Mouse (Mus musculus) neural tube, embryonic 10.5 days (tissue): ENCODE results near the gene Mrtfb.

ENCODE experiments used
- DNase-seq: peaks from one replicate; pipeline ENCODE4 v3.0.0-alpha.2; 2017; ENCODE audit warnings: low spot score; ENCODE audit errors: extremely low spot score

Gene Mrtfb

DNA sequence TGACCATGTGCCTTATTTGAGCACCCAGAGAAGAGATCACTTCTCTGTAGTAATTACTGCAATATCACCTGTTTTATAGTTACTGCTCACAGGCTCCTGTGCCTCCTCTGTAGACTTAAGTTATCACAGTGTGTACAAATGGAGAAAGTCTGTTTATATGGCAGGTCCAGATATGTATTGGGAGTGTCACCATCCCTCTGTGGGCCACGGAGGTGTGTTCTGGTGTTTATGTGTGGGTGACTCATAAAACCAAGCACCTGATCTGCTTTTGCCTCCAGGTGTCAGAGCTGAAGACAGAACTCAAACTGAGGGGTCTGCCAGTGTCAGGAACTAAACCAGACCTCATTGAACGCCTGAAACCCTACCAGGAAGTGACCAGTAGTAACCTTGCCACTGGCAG lies 144.1 kb downstream of the Mrtfb start:
- no peak for DNase-seq

DNA sequence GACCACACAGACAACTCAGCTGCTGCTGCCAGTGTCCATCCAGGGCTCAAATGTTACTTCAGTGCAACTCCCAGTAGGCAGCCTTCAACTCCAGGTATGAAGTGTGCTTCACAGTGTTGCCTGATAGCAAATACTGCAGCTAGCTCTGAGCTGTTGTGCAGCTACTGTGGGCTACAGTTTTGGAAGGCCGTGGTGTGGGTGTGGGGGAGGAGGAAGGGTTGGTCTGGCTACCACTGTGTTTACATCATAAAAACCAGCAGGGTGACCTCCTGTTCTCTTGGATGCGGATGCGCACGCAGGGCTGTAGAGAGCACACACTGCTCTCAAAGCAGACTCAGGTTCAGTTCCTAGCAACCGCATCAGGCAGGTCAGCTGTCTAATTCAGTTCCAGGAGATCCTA lies 145.3 kb downstream of the Mrtfb start:
- DNase-seq, result no peak

- no peak for DNase-seq
These were observed 148.4 kb downstream of the Mrtfb start for GRCm38 (mm10) chr16:13404656-13405055.

DNA sequence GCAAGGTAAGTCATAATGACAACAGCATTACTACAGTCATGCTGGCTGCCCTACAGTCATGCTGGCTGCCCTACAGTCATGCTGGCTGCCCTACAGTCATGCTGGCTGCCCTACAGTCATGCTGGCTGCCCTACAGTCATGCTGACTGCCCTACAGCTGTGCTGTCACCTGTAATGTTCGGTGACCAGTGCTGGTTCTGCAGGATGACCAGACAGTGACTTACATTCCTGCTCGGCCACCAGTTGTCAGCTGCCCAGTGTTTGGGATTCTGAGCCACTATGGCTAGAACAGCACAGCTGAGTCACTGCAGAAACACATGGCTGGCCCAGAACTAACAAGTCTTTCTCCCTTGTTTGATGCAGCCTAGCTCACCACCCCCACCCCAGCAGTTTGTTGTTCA lies 149.1 kb downstream of the Mrtfb start:
- DNase-seq, result no peak

GRCm38 (mm10) chr16:13409530-13410163 lies 153.4 kb downstream of the Mrtfb start:
- DNase-seq, result no peak

DNA sequence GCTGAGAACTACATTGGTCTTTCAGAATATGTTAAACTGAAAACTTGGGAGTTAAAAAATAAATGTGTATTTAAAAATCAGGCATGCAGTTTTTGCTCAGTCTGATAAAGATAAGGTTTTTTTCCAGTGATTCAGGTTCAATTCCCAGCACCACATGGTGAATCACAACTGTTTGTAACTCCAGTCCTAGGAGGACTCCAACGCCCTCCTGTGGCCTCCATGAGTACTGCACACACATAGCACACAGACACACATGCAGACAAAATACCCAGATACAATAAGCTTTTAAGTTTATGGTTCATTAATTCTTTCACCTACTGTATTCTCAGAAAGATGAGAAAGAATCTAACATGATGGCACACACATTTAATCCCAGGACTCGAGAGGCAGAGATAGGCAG lies 154.5 kb downstream of the Mrtfb start:
- DNase-seq, result no peak

DNA sequence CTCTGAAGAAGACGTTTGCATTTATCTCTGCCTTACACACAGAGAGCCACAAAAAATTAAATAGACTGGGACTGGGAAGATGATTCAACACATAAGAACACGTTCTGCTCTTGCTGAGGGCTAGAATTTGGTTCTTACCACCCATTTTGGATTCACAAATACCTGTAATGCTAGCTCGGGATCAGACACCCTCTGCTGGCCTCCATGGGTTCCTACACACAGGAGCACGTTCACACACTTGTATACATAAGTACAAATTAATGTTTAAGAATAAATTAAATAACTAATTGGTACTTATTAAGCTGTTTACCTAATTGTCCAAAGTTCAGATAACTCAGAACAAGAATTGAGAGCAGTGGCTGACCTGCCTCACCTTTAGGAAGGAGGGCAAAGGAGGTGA lies 155.2 kb downstream of the Mrtfb start:
- DNase-seq, result no peak

DNA sequence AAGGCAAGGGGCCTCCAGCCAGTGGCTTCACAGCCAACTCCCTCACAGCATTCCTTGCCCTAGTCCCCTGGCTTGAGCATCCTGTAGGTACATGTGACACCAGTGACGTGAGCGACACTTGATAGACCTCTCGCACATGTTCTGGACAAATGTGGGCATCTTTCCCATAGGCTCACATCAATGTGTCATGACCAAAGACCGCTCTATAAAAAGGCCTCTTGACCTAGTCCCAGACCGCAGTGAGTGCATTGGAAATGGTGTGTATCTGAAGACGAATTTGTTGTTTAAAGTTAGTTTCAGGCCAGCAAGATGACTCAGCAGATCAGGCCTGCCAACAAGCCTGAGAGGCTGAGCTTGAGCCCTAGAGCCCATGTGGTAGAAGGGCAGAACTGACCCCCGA lies 158.3 kb downstream of the Mrtfb start:
- DNase-seq, result no peak

- no peak for DNase-seq
These were observed 158.7 kb downstream of the Mrtfb start for GRCm38 (mm10) chr16:13414972-13415371.

DNA sequence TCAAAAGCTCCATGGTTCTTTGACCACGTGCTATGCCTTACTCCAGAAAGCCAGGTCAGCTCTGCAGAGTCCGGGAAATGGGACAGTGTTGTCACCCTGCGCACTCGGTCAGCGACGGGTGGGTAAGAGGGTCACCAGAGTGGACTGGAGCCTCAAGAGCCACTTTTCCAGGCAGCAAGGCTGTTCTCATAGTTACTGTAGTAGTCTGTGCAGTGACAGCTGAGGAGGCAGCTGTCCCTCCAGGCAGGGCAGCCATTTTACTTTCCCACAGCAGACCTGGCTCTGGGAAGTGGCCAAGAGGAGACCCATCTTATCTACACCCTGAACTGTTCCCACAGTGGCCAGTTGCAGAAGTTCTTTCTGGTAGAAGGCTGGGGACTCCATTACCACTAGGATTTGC lies 159.2 kb downstream of the Mrtfb start:
- DNase-seq, result no peak

DNA sequence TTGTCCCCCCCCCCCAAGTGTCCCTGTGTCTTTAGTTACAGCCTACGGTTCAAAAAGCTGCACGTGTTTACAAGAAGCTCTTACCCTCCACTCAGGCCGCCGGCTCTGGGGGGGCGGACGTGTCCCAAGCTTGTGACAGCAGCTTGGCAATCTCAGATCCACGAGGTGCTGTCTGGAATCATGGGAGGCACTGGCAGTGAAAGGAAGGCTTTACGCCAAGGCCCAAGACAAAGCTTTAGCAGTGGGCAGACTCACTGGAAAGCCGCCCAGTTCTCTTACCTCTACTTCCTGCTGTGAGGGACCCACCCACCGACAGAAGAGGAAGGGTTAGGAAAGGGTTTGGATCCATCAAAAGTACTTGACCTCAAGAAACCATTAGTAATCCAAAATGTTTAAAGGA lies 160.2 kb downstream of the Mrtfb start:
- no peak for DNase-seq

DNA sequence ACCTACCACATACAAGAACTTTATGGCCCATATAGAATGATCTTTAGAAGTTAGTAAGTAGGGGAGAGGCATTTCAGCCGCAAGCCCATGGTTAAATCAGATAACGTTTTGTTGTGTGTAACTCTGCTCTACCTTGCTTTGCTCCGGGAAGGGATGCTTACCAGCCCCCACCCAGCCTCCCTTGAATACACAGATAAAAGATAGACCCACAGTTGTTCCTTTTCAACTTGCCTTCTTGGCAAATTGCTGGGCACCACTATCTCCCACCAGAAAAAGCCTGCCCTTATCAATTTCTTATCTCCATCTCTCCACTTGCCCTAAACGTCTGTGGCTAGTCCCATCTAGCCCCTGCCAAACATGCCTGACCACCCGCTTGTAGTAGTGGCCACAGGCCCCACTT lies 161.6 kb downstream of the Mrtfb start:
- no peak for DNase-seq

DNA sequence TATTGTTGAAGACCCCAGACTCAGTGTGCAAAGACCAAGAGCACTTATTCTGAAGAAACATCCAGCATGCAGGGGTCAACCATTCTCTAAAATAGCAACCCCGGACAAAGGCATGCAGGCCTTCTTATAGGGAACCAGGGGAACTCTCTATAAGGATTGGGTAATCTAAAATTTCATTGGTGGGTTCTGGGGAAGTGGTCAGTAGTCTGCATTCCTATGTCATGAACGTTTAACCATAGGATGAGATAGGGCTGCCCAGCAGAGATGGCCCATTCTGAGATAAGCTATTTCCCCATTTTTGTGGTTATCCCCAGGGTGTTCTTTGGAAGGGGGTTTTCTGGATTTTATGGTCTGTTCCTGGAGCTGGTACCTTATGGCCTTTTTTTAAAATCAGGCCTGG lies 163.5 kb downstream of the Mrtfb start:
- DNase-seq, result no peak

DNA sequence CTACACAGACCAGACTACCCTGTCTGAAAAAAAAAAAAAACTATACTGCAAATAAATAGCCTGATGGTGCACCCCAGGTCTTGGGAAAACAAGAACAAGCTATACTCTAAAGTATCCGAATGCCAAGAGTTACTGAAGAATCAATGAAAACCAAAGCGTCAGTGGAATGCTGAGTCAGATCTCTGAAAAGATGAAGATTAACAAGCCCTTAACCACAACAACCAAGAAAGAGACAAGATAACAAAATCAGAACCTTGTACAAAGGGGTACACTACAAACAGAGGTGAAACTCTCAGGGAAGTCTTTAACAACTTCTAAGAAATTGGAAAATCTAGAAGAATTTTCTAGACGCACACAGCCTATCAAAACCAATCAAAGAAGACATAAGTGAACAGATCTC lies 166.2 kb downstream of the Mrtfb start:
- DNase-seq, result no peak

DNA sequence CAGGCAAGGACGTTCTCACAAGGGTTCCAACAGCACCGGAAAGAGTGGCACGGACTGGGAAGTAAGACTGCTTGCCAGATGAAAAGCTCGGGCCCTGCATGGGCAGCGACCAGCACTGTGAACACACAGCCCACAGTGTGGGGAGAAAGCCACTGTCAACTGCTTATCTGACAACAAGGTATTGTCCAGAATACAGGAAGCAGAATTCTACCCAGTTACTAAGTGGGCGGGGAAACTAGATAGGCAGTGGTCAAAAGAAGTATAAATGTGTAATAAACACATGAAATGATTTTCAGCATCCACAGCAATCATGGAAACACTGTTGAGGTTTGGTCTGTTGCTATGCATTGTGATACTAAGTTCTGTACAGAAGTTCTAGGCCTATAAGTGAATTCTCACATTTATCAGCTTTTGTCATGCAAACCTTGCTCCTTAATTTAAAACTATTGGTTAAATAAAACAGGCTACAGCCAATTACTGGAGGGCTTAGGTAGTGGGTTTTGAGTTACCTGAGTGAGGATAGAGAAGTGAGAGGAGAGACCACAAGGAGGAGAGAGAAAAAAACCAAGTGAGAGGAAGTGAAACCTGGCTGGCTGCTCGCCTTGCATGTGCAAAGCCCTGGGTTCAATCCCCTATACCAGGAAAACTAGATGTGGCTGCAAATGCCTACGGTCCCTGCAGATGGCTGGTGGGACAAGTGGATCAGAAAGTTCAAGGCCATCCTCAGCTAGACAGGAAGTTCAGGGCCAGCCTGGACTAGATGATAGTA lies 167.5 kb downstream of the Mrtfb start:
- no peak for DNase-seq

GRCm38 (mm10) chr16:13425804-13426203 lies 169.5 kb downstream of the Mrtfb start:
- DNase-seq, result no peak

DNA sequence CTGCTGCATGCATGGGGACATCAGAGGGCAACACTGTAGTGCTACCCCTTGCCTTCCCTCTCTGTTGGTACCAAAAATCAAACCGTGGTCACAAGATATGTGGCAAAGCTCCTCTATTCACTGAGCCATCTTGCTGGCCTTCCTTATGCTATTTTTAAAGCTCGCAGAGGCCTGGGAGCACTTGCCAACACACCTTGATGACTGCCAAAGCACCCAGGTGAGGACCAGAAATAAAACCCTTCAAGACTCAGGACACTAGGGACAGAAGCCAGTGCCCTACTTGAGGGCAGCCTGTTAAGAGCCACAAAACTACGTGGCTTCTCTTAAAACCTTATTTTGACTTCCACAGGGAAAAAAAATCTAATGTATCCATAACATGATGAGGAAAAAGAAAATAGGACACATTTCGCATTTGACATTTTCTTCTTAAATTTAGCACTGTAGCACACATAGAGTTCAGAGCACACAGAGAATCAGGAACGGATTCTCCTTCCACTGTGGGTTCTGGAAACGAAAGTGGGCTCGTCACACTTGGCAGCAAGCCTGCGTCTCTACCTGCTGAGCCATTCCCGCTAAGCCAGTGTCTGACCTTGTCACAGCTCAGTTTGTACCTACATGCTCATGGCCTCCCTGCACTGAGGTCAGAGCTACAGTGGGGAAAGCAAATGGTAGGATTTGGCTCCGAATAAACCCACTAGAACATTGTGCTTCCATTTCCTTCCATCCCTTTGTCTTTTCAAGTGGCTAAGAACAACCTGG lies 170.7 kb downstream of the Mrtfb start:
- no peak for DNase-seq

DNA sequence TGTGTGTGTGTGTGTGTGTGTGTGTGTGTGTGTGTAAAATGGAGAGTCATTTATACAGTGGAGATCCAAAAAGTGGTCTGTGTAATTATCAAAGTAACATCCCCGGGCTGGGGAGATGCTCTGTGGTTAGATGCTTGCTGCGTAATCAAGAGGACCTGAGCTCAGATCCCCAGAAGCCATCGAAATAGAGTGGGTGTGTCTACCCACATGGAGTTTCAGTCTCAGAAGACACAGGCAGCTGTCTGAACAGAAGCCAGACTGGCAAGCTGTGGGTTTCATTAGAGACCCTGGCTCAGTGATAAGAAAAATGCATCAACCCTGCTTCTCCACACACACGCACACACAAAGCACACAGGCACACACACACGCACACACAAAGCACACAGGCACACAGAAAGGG lies 171.8 kb downstream of the Mrtfb start:
- DNase-seq, result no peak

DNA sequence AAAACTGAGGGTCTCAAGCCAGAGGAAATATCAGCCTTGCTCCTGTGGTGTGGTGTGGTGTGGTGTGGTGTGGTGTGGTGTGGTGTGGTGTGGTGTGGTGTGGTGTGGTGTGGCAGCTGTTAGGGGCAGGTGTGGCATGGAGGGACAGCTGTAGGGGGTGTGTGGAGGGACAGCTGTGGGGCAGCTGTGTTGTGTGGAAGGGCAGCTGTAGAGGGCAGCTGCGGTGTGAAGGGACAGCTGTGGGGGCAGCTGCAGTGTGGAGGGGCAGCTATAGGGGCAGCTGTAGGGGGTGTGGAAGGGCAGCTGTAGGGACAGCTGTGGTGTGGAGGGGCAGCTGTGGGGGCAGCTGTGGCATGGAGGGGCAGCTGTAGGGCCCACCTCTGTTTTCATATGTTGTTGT lies 172.5 kb downstream of the Mrtfb start:
- no peak for DNase-seq

GRCm38 (mm10) chr16:13429921-13430606 lies 173.8 kb downstream of the Mrtfb start:
- no peak for DNase-seq

DNA sequence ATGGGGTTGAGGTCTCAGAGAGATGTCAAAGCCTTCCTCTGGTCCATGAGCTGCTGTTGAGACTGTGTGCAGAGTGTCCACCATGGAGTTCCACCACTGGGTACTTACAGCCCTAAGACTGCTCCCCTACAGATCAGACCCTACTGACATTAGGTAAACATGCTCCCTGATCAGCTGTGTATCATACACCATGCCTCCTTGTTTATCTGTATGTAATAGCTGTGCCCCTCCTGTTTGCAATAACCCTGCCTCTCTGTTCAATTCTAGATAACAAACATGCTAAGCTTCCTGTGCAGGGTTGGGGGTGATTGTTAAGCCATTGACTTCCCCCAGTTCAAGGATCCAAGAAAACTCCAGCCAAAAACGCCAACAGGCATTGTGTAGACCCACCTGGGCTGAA lies 174.7 kb downstream of the Mrtfb start:
- DNase-seq, result no peak

- no peak for DNase-seq
These were observed 179.3 kb downstream of the Mrtfb start for GRCm38 (mm10) chr16:13435627-13436026.
